Mouse (Mus musculus) stomach, embryonic 15.5 days (tissue): ENCODE measurements at regions not wholly inside any gene's neighbourhood (a gene's known extent, or its start where the extent isn't known, plus 50 kb on each side); places are given as distances from the start of the nearest gene placed in this dataset.
A peak's percentile ranks its signal among the peaks of the same experiment; 100 is the strongest.

Source experiments
- ATAC-seq: fragments of 200-750 bp; cut with Nextera tagmentation; 2 replicates; pipeline ENCODE4 v1.8.0; 2017; ENCODE audit warnings: low read depth, moderate number of reproducible peaks, moderate TSS enrichment; ENCODE audit not compliant: insufficient read depth, low FRiP score
- H3K27ac ChIP-seq: fragments of 300-500 bp; sonication (generic); 2 replicates; pipeline ENCODE4 v1.5.1; 2015; ENCODE audit warnings: mild to moderate bottlenecking, inconsistent platforms
- H3K27me3 ChIP-seq: fragments of 300-500 bp; sonication (generic); replicated peaks from 2 replicates; pipeline ENCODE4 v1.6.1; 2015; ENCODE audit warnings: inconsistent platforms
- H3K36me3 ChIP-seq: fragments of 300-500 bp; sonication (generic); 2 replicates; pipeline ENCODE4 v1.6.1; 2015; ENCODE audit warnings: inconsistent platforms
- H3K4me1 ChIP-seq: fragments of 300-500 bp; sonication (generic); 2 replicates; pipeline ENCODE4 v1.6.1; 2015; ENCODE audit warnings: inconsistent platforms
- H3K4me2 ChIP-seq: fragments of 300-500 bp; sonication (generic); 2 replicates; pipeline ENCODE4 v1.6.1; 2015; ENCODE audit warnings: mild to moderate bottlenecking, inconsistent platforms
- H3K4me3 ChIP-seq: fragments of 300-500 bp; sonication (generic); replicated peaks from 2 replicates; pipeline ENCODE4 v1.5.1; 2015; ENCODE audit warnings: inconsistent platforms
- H3K9ac ChIP-seq: fragments of 300-500 bp; sonication (generic); 2 replicates; pipeline ENCODE4 v1.6.1; 2015; ENCODE audit warnings: inconsistent platforms
- H3K9me3 ChIP-seq: fragments of 300-500 bp; sonication (generic); 2 replicates; pipeline ENCODE4 v1.6.1; 2016; ENCODE audit warnings: inconsistent platforms
- WGBS: fragments of 180-500 bp; shearing (Covaris S2); methylation state at CpG from one replicate; pipeline ENCODE4 v1.1.7; 2015; 5-methylcytosine and 5-hydroxymethylcytosine counted together

DNA sequence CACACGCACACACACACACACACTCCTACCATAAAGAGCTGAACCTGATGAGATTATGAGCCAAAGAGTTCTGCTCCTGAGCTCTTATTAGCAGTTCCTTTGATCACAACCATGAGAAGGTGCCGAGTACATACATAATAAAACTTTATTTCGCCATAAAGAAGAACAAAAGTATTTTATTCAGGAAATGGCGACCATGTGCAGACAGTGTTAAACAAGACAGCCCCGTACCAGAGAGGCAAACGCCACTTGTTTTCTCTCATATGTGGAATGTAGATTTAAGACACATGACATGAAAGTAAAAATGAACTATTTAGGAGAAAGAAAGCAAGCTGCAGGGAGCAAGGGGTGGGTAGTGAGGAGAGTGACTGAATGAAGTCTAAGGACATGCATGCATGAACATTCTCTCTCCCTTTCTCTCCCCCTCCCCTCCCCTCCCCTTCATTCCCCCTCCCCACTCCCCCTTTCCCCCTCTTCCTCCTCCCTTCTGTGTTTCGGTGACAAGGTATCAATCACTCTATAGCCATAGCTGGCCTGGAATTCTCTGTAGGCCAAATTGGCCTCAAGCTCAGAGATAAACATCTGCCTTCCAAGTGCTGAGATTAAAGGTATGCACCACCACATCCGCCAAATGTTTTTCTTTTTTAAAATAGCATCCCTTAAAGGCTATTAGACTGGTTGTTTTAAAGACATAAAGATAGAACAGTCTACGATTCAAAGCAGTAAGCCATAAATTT, 266.0 kb upstream of the Map3k7 start:
- Histone ChIP-seq H3K4me3 (no peak overlapping the region), H3K9ac (no peak overlapping the region), H3K36me3 (no peaks in the 10 kb centered on the region), H3K4me1 (no peaks in the 10 kb centered on the region), H3K9me3 (no peaks in the 10 kb centered on the region), H3K4me2 (no peak overlapping the region), H3K27ac (no peak overlapping the region), H3K27me3 (no peaks in the 10 kb centered on the region)
- peak; percentile 27; the same call in 1 of the 2 replicates for ATAC-seq
- 47% methylated on average over 9 of the region's 9 CpGs for WGBS

- Histone ChIP-seq H3K4me3 (no peak overlapping the region), H3K36me3 (no peaks in the 10 kb centered on the region), H3K9ac (no peak overlapping the region), H3K9me3 (no peaks in the 10 kb centered on the region), H3K4me2 (no peak overlapping the region), H3K4me1 (no peaks in the 10 kb centered on the region), H3K27ac (no peak overlapping the region; the same call in 1 of the 2 replicates), H3K27me3 (no peaks in the 10 kb centered on the region)
- WGBS = 36% methylated on average over 4 of the region's 4 CpGs
- no peak for ATAC-seq
Observed at GRCm38 (mm10) chr4:31698506-31698782, 265.5 kb upstream of the Map3k7 start.

DNA sequence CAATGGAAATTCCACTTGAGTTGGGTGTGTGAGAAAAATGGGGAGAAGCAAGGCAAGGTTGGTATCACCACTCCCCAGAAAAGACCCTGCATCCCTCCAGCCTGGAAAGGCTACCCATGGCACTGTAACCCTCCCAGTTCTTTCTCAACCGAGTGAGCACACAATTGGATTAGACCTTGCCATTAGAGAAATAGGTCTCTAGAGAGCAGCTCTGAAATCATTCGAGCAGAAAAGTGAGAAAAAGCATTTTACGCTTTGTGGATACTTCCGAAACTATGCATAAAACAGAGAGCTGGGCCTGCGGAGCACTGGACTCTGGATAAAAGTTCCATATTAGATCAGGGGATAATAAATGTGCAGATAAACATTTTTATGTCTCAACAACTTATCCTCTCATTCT, 264.6 kb upstream of the Map3k7 start:
- Histone ChIP-seq H3K36me3 (no peaks in the 10 kb centered on the region), H3K4me1 (no peaks in the 10 kb centered on the region), H3K4me3 (no peak overlapping the region), H3K4me2 (no peak overlapping the region), H3K27ac (no peak overlapping the region), H3K27me3 (no peaks in the 10 kb centered on the region), H3K9me3 (no peaks in the 10 kb centered on the region), H3K9ac (no peak overlapping the region)
- ATAC-seq = no peak
- WGBS = 87% methylated on average over 5 of the region's 5 CpGs

- H3K9me3 ChIP-seq = no peaks in the 10 kb centered on the region
- ATAC-seq = no peak
- no peaks in the 10 kb centered on the region for H3K4me1 ChIP-seq
- H3K27me3 ChIP-seq = no peaks in the 10 kb centered on the region
- no peak overlapping the region for H3K9ac ChIP-seq
- WGBS = 66% methylated on average over 2 of the region's 2 CpGs
- no peak overlapping the region for H3K4me3 ChIP-seq
- no peak overlapping the region for H3K27ac ChIP-seq
- H3K4me2 ChIP-seq = no peak overlapping the region
- no peaks in the 10 kb centered on the region for H3K36me3 ChIP-seq
Observed at GRCm38 (mm10) chr4:31714054-31714651, 249.7 kb upstream of the Map3k7 start.

DNA sequence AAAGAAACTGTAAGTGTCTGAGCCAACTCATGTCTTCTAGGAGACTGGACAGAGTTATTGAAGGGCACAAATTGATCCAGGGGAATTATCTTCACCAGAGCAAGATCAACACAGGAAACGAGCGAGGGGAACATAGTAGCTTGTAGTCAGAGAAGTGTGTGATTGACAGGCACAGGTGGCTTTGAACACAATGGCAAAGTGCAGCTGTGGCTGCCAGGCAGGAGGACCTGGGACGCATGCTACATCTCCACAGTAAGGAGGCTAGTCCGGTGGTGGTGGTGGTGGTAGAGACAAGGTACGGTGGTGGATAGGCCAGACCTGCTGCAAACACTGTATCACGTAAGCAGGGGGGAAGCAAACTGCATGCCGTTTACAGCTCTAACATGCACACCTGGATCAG, 240.4 kb upstream of the Map3k7 start:
- ATAC-seq = no peak
- H3K36me3 ChIP-seq = no peaks in the 10 kb centered on the region
- H3K4me2 ChIP-seq = no peak overlapping the region
- H3K4me1 ChIP-seq = no peaks in the 10 kb centered on the region
- no peaks in the 10 kb centered on the region for H3K27me3 ChIP-seq
- no peak overlapping the region for H3K4me3 ChIP-seq
- no peak overlapping the region for H3K9ac ChIP-seq
- H3K27ac ChIP-seq = no peak overlapping the region
- WGBS = 72% methylated on average over 7 of the region's 7 CpGs
- no peaks in the 10 kb centered on the region for H3K9me3 ChIP-seq

DNA sequence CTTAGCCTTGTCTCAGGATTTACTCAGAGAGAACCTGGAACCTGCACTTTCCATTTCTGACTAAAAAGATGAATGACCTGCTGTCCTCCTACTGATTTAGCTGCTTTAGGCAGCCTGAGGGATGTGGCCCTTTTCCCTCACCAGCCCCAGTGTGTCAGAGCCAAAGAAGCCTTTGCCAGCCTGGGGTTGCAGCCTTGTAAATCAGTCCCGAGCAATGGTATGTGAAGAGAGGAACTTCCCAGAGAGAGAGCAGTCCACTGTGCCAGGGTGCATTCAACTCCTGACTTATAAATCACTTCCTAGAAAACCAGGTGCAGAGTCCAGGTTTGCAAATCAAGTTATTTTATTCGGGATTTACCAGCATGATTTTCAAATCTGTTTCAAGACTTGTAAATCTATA, 239.5 kb upstream of the Map3k7 start:
- Histone ChIP-seq H3K36me3 (no peaks in the 10 kb centered on the region), H3K4me2 (no peak overlapping the region), H3K27ac (no peak overlapping the region), H3K27me3 (no peaks in the 10 kb centered on the region), H3K4me3 (no peak overlapping the region), H3K4me1 (no peaks in the 10 kb centered on the region), H3K9me3 (no peaks in the 10 kb centered on the region), H3K9ac (no peak overlapping the region)
- 59% methylated on average over 2 of the region's 2 CpGs for WGBS
- no peak for ATAC-seq

- Histone ChIP-seq H3K9me3 (no peaks in the 10 kb centered on the region), H3K36me3 (no peaks in the 10 kb centered on the region), H3K27ac (no peak overlapping the region), H3K4me1 (no peaks in the 10 kb centered on the region), H3K4me3 (no peak overlapping the region), H3K4me2 (no peak overlapping the region), H3K9ac (no peak overlapping the region), H3K27me3 (no peaks in the 10 kb centered on the region)
- no peak for ATAC-seq
- 90% methylated on average over 9 of the region's 9 CpGs for WGBS
Observed at GRCm38 (mm10) chr4:31727498-31728148, 236.3 kb upstream of the Map3k7 start.

GRCm38 (mm10) chr4:31728149-31728516, 235.8 kb upstream of the Map3k7 start:
- Histone ChIP-seq H3K27ac (no peak overlapping the region), H3K36me3 (no peaks in the 10 kb centered on the region), H3K4me1 (no peaks in the 10 kb centered on the region), H3K4me3 (no peak overlapping the region), H3K9ac (no peak overlapping the region), H3K27me3 (no peaks in the 10 kb centered on the region), H3K9me3 (no peaks in the 10 kb centered on the region), H3K4me2 (no peak overlapping the region)
- no peak for ATAC-seq
- WGBS = 93% methylated on average over 3 of the region's 3 CpGs

DNA sequence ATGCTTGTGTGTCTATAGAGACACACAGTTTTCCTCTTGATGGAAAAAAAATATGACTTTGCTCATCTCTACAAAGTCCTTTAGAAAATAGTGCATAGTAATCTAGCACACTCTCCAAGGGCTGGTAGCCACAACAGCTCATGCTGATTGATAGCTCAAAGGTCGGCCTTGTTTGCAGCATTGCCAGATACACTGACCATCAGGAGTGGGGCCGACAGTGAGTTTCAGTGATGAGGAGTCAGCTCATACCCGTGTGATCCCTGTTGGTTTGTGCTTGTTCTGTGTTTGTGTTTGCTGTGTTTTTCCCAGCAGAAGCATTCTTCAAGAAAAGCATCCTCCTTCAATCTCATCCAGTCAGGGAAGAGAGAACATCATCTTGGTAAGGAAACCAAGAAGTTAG, 220.1 kb upstream of the Map3k7 start:
- H3K4me1 ChIP-seq = no peaks in the 10 kb centered on the region
- H3K4me3 ChIP-seq = no peak overlapping the region
- no peak for ATAC-seq
- H3K9me3 ChIP-seq = no peaks in the 10 kb centered on the region
- no peak overlapping the region for H3K4me2 ChIP-seq
- H3K27ac ChIP-seq = no peak overlapping the region
- no peaks in the 10 kb centered on the region for H3K36me3 ChIP-seq
- no peak overlapping the region for H3K9ac ChIP-seq
- no peaks in the 10 kb centered on the region for H3K27me3 ChIP-seq
- 50% methylated on average over 3 of the region's 3 CpGs for WGBS

DNA sequence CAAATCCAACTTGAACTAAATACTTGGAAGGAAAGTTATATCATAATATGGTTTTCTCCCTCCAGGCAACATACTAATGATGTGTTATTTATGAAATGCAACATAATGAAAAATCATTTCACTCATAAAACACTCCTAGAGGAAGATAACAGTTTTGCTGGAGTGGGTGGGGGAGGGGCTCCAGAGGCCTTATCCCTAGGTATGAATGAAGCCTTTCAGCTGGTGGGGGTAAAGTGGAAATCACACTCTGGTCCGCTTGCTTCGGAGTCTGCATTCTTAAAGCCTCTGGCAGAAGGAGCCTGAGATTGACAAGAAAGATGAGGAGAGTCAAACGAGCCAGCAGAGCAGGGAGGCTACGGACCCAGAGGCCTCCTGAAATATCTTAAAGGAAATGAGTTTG, 219.5 kb upstream of the Map3k7 start:
- no peaks in the 10 kb centered on the region for H3K36me3 ChIP-seq
- no peak overlapping the region for H3K9ac ChIP-seq
- no peaks in the 10 kb centered on the region for H3K27me3 ChIP-seq
- H3K4me2 ChIP-seq = no peak overlapping the region
- H3K4me1 ChIP-seq = no peaks in the 10 kb centered on the region
- ATAC-seq = no peak
- no peak overlapping the region for H3K4me3 ChIP-seq
- 51% methylated on average over 4 of the region's 4 CpGs for WGBS
- H3K9me3 ChIP-seq = no peaks in the 10 kb centered on the region
- H3K27ac ChIP-seq = no peak overlapping the region

- Histone ChIP-seq H3K27ac (no peak overlapping the region), H3K36me3 (no peaks in the 10 kb centered on the region), H3K4me1 (no peaks in the 10 kb centered on the region), H3K4me2 (no peak overlapping the region), H3K27me3 (no peaks in the 10 kb centered on the region), H3K9me3 (no peaks in the 10 kb centered on the region), H3K4me3 (no peak overlapping the region), H3K9ac (no peak overlapping the region)
- no peak for ATAC-seq
- WGBS = 88% methylated on average over 5 of the region's 5 CpGs
Observed at GRCm38 (mm10) chr4:31753677-31754312, 210.1 kb upstream of the Map3k7 start.

GRCm38 (mm10) chr4:31757126-31757525, 206.8 kb upstream of the Map3k7 start:
- Histone ChIP-seq H3K4me2 (no peak overlapping the region), H3K4me3 (no peak overlapping the region), H3K36me3 (no peaks in the 10 kb centered on the region), H3K4me1 (0 out of 2 replicates have a peak, but pooled peaks cover 8% of the 10 kb centered on the region), H3K27ac (no peak overlapping the region), H3K27me3 (no peaks in the 10 kb centered on the region), H3K9ac (no peak overlapping the region), H3K9me3 (no peaks in the 10 kb centered on the region)
- 35% methylated on average over 1 of the region's 1 CpGs for WGBS
- no peak for ATAC-seq
